Mouse (Mus musculus): ENCODE data around the gene Atp1a1. TPM values are rescaled to one million over a fixed set of nuclear protein-coding genes. Genes with fewer than 3 reads are reported as not detected.

Atp1a1 gene
- total and polyA plus RNA-seq, 2 experiments = 163 to 183 TPM

DNA sequence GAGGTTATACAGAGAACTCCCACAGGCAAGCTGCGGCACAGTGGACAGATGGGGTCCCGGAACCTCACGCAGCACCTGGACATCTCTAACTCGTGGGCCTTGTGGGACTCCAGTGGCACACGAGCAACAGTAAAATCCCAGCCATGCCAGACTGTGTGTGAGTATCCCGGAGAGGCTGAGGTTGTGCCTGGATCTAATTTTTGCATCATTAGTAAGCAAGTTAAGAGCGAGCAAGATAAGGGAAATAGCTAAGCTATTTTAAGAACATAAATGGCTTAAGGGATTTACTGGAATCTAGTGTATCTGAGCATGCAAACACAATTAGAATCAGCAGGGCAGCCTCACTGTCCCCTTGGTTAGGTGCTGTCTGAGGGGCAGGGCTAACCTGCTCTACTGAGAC is 16.2 kb downstream of the Atp1a1 start:
- H3K36me3 ChIP-seq (ENCODE audit: control insufficient read depth, insufficient read depth, low read length) = peaks cover 91% of the 10 kb centered on the region
- WGBS = 95% methylated on average over 7 of the region's 7 CpGs
- H3K4me3 ChIP-seq (ENCODE audit: insufficient read depth, low read depth, low read length) = no peak overlapping the region
- no peak for DNase-seq (ENCODE audit: extremely low read depth, low read depth, low spot score)
- H3K9ac ChIP-seq (ENCODE audit: low read depth, low read length) = no peak overlapping the region
- TF ChIP-seq POLR2A (IDR thresholded peaks at IDR 0.05; ENCODE audit: extremely low read depth, insufficient read depth, low read length) (no peak), CTCF (IDR thresholded peaks at IDR 0.05; ENCODE audit: low read depth, low read length) (no peak)
- no peak overlapping the region for H3K27ac ChIP-seq (replicated peaks; ENCODE audit: insufficient read depth, low read depth, low read length)
- no peaks in the 10 kb centered on the region for H3K4me1 ChIP-seq (ENCODE audit: control insufficient read depth, insufficient read depth, low read length)
- no peaks in the 10 kb centered on the region for H3K27me3 ChIP-seq (ENCODE audit: control insufficient read depth, insufficient read depth, low read length)
- H3K79me2 ChIP-seq (ENCODE audit: control insufficient read depth, insufficient read depth, low read length) = no peaks in the 10 kb centered on the region

DNA sequence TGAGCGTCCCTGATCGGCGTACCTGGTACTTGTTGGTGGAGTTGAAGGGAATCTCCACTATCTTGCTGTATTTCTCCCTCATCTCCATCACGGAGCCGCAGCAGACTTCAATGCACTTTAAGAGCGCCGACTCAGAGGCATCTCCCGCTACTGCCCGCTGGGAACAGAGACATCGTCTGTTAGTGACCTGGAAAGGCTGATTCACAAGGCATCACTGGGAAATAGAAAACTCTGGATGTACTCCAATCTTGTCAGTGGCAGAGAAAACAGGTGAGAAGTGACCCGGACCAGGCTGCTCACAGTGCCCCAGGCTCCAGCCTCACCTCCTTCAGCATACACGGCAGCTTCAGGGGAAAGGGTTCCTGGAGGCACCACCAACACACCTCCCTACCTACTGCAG is 17.7 kb downstream of the Atp1a1 start:
- no peak for DNase-seq (ENCODE audit: extremely low read depth, low read depth, low spot score)
- no peaks in the 10 kb centered on the region for H3K27me3 ChIP-seq (ENCODE audit: control insufficient read depth, insufficient read depth, low read length)

DNA sequence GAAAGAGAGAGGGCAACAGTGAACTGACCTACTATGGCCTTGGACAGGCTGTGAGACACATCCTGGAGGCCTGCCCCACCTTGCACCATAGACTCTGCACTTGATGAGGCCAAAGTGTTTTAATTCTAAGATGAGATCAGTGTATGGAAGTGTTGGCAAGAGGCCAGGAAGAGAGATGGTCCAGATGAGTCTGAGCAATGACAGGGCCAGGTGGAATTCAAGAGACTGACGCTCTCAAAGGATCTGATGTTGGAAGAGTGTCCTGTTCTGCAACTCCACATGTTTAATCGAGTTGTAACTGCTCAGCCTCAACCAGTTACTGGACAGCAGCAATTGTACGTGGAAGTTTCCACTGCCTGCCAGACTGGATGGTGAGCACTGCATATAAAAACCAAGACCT is 26.4 kb downstream of the Atp1a1 start:
- H3K36me3 ChIP-seq (ENCODE audit: control insufficient read depth, insufficient read depth, low read length) = peaks cover 63% of the 10 kb centered on the region
- H3K9ac ChIP-seq (ENCODE audit: low read depth, low read length) = no peak overlapping the region
- no peak overlapping the region for H3K4me3 ChIP-seq (ENCODE audit: insufficient read depth, low read depth, low read length)
- H3K27me3 ChIP-seq (ENCODE audit: control insufficient read depth, insufficient read depth, low read length) = no peaks in the 10 kb centered on the region
- no peak for DNase-seq (ENCODE audit: extremely low read depth, low read depth, low spot score)
- no peaks in the 10 kb centered on the region for H3K4me1 ChIP-seq (ENCODE audit: control insufficient read depth, insufficient read depth, low read length)
- H3K27ac ChIP-seq (replicated peaks; ENCODE audit: insufficient read depth, low read depth, low read length) = no peak overlapping the region
- TF ChIP-seq POLR2A (IDR thresholded peaks at IDR 0.05; ENCODE audit: extremely low read depth, insufficient read depth, low read length) (no peak), CTCF (IDR thresholded peaks at IDR 0.05; ENCODE audit: low read depth, low read length) (no peak)
- WGBS = 90% methylated on average over 3 of the region's 3 CpGs
- no peaks in the 10 kb centered on the region for H3K79me2 ChIP-seq (ENCODE audit: control insufficient read depth, insufficient read depth, low read length)

More for the DNA sequence above, 17.7 kb downstream of the Atp1a1 start:
- 94% methylated on average over 12 of the region's 12 CpGs for WGBS
- Histone ChIP-seq H3K36me3 (ENCODE audit: control insufficient read depth, insufficient read depth, low read length) (peaks cover 88% of the 10 kb centered on the region), H3K79me2 (ENCODE audit: control insufficient read depth, insufficient read depth, low read length) (no peaks in the 10 kb centered on the region), H3K4me3 (ENCODE audit: insufficient read depth, low read depth, low read length) (no peak overlapping the region), H3K9ac (ENCODE audit: low read depth, low read length) (no peak overlapping the region), H3K27ac (replicated peaks; ENCODE audit: insufficient read depth, low read depth, low read length) (no peak overlapping the region), H3K4me1 (ENCODE audit: control insufficient read depth, insufficient read depth, low read length) (no peaks in the 10 kb centered on the region)
- TF ChIP-seq CTCF (IDR thresholded peaks at IDR 0.05; ENCODE audit: low read depth, low read length) (no peak), POLR2A (IDR thresholded peaks at IDR 0.05; ENCODE audit: extremely low read depth, insufficient read depth, low read length) (no peak)

- Histone ChIP-seq H3K36me3 (ENCODE audit: control insufficient read depth, insufficient read depth, low read length) (peaks cover 58% of the 10 kb centered on the region), H3K4me1 (ENCODE audit: control insufficient read depth, insufficient read depth, low read length) (no peaks in the 10 kb centered on the region; the same call in 1 of the 2 replicates), H3K9ac (ENCODE audit: low read depth, low read length) (no peak overlapping the region), H3K79me2 (ENCODE audit: control insufficient read depth, insufficient read depth, low read length) (no peaks in the 10 kb centered on the region), H3K27me3 (ENCODE audit: control insufficient read depth, insufficient read depth, low read length) (no peaks in the 10 kb centered on the region), H3K27ac (replicated peaks; ENCODE audit: insufficient read depth, low read depth, low read length) (no peak overlapping the region), H3K4me3 (ENCODE audit: insufficient read depth, low read depth, low read length) (no peak overlapping the region)
- TF ChIP-seq POLR2A (IDR thresholded peaks at IDR 0.05; ENCODE audit: extremely low read depth, insufficient read depth, low read length) = no peak
- DNase-seq (ENCODE audit: extremely low read depth, low read depth, low spot score) = no peak
- WGBS = 79% methylated on average over 5 of the region's 5 CpGs
Measured at GRCm38 (mm10) chr3:101577361-101577760, 27.1 kb downstream of the Atp1a1 start.

- DNase-seq (ENCODE audit: extremely low read depth, low read depth, low spot score) = no peak
- no peak for TF ChIP-seq CTCF (IDR thresholded peaks at IDR 0.05; ENCODE audit: low read depth, low read length)
- TF ChIP-seq POLR2A (IDR thresholded peaks at IDR 0.05; ENCODE audit: extremely low read depth, insufficient read depth, low read length) = no peak
- no peak overlapping the region for H3K4me3 ChIP-seq (ENCODE audit: insufficient read depth, low read depth, low read length)
- no peaks in the 10 kb centered on the region for H3K27me3 ChIP-seq (ENCODE audit: control insufficient read depth, insufficient read depth, low read length)
- H3K79me2 ChIP-seq (ENCODE audit: control insufficient read depth, insufficient read depth, low read length) = no peaks in the 10 kb centered on the region
- 75% methylated on average over 9 of the region's 9 CpGs for WGBS
- peaks cover 42% of the 10 kb centered on the region for H3K36me3 ChIP-seq (ENCODE audit: control insufficient read depth, insufficient read depth, low read length)
- no peaks in the 10 kb centered on the region; the same call in 1 of the 2 replicates for H3K4me1 ChIP-seq (ENCODE audit: control insufficient read depth, insufficient read depth, low read length)
- no peak overlapping the region for H3K27ac ChIP-seq (replicated peaks; ENCODE audit: insufficient read depth, low read depth, low read length)
- no peak overlapping the region for H3K9ac ChIP-seq (ENCODE audit: low read depth, low read length)
Measured at GRCm38 (mm10) chr3:101575527-101576085, 28.9 kb downstream of the Atp1a1 start.

DNA sequence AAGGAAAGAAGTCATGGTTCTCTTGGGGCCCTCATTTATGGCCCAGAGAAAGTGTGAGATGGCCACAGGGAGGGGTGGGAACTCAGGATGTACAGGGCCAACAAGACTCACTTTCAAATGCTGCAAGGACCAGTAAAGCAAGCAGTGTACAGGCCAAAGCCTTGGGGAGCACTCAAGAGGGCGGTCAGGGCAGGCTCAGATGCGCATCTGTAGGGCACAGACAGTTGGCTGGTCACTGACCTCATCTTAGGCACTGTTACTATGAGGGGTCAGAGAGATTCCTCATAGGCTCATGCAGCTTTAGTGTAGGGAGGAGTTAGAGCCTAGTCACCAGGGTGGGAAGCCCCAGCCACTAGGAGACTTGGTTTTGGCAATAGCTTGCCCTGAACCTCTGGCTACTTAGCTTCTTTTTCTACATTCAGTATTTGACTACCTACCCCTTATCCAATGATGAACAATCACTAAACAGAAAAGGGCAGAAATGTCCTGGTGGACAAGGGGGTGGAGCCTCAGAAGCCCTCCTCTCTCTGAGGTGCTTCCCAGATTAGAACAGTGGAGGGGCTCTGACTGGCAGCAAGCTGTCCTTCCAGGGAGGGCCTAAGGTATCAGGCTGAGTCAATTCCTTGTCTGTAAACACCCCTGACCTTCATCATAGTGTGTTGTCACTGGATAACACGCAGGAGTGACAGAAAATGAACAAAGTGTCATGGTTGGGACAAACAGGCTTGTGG is 29.9 kb downstream of the Atp1a1 start:
- peaks cover 33% of the 10 kb centered on the region for H3K36me3 ChIP-seq (ENCODE audit: control insufficient read depth, insufficient read depth, low read length)
- no peak overlapping the region for H3K27ac ChIP-seq (replicated peaks; ENCODE audit: insufficient read depth, low read depth, low read length)
- WGBS = 72% methylated on average over 3 of the region's 3 CpGs

More for the DNA sequence above, 29.9 kb downstream of the Atp1a1 start:
- no peak overlapping the region for H3K4me3 ChIP-seq (ENCODE audit: insufficient read depth, low read depth, low read length)
- H3K9ac ChIP-seq (ENCODE audit: low read depth, low read length) = no peak overlapping the region
- TF ChIP-seq POLR2A (IDR thresholded peaks at IDR 0.05; ENCODE audit: extremely low read depth, insufficient read depth, low read length) (no peak), CTCF (IDR thresholded peaks at IDR 0.05; ENCODE audit: low read depth, low read length) (no peak)
- H3K79me2 ChIP-seq (ENCODE audit: control insufficient read depth, insufficient read depth, low read length) = no peaks in the 10 kb centered on the region
- no peaks in the 10 kb centered on the region; the same call in 1 of the 2 replicates for H3K4me1 ChIP-seq (ENCODE audit: control insufficient read depth, insufficient read depth, low read length)
- no peak for DNase-seq (ENCODE audit: extremely low read depth, low read depth, low spot score)
- H3K27me3 ChIP-seq (ENCODE audit: control insufficient read depth, insufficient read depth, low read length) = no peaks in the 10 kb centered on the region

Measured in liver, adult 2 months (tissue).